Mouse (Mus musculus) heart, adult 2 months (tissue): ENCODE measurements around the gene Col15a1. TPM values are rescaled to one million over a fixed set of nuclear protein-coding genes. Genes with fewer than 3 reads are reported as not detected.

Experiments used
- DNase-seq, 2 experiments: peaks; one replicate each; pipeline ENCODE4 v3.0.0; 2021
- H3K27ac ChIP-seq: fragments of 200-600 bp; 2 replicates; pipeline ENCODE4 v1.8.1; 2022
- H3K27me3 ChIP-seq: fragments of 200-500 bp; 2 replicates; pipeline ENCODE4 v1.6.1; 2012; ENCODE audit warnings: mild to moderate bottlenecking, low read length, inconsistent platforms, mixed read lengths; ENCODE audit not compliant: control insufficient read depth, insufficient read depth
- H3K36me3 ChIP-seq: fragments of 200-500 bp; 2 replicates; pipeline ENCODE4 v1.6.1; 2012; ENCODE audit warnings: low read length, inconsistent platforms; ENCODE audit not compliant: control insufficient read depth, insufficient read depth
- H3K4me1 ChIP-seq: fragments of 200-500 bp; 2 replicates; pipeline ENCODE4 v1.6.1; 2011; ENCODE audit warnings: low read length; ENCODE audit not compliant: control insufficient read depth, insufficient read depth
- H3K4me3 ChIP-seq: fragments of 200-600 bp; 2 replicates; pipeline ENCODE4 v1.8.1; 2022
- H3K79me2 ChIP-seq: fragments of 200-500 bp; replicated peaks from 2 replicates; pipeline ENCODE4 v1.6.1; 2012; ENCODE audit warnings: mild to moderate bottlenecking, inconsistent platforms, low read length, moderate library complexity, mixed read lengths; ENCODE audit not compliant: control insufficient read depth, insufficient read depth
- H3K9ac ChIP-seq: fragments of 200-500 bp; 2 replicates; pipeline ENCODE4 v1.6.1; 2012; ENCODE audit warnings: low read depth, mild to moderate bottlenecking, control low read depth, inconsistent platforms, low read length, mixed read lengths
- CTCF ChIP-seq: fragments of 200-600 bp; IDR thresholded peaks from 2 replicates; pipeline ENCODE4 v1.8.1; 2022; ENCODE audit warnings: antibody characterized with exemption, mild to moderate bottlenecking, moderate library complexity
- EP300 ChIP-seq: fragments of 200-500 bp; IDR thresholded peaks from 2 replicates; pipeline ENCODE4 v1.6.1; 2011; ENCODE audit warnings: low read depth, low read length, control low read depth; ENCODE audit not compliant: insufficient read depth
- POLR2A ChIP-seq: fragments of 200-500 bp; IDR thresholded peaks from 2 replicates; pipeline ENCODE4 v1.6.1; 2011; ENCODE audit warnings: mild to moderate bottlenecking, low read depth, low read length, control low read depth; ENCODE audit not compliant: insufficient read depth
- WGBS: fragments of 180-500 bp; shearing (Covaris S2); methylation state at CpG from one replicate; pipeline ENCODE4 v1.1.7; 2018; 5-methylcytosine and 5-hydroxymethylcytosine counted together
- intact Hi-C: fragments of 180-260 bp; cut with DNase I; formaldehyde crosslinking; loops from one replicate; pipeline ENCODE4 v1.15.1; 2025
- polyA plus RNA-seq: library from polyadenylated mRNA; depleted of rRNA; stranded (reverse); fragments of >200 nt; gene quantifications from 2 replicates; pipeline ENCODE4 v1.2.3, GENCODE M21; 2012
- total RNA-seq, 2 experiments: library from RNA; stranded (reverse); gene quantifications; 2 replicates each; pipeline ENCODE4 v1.2.3; 2021

Gene Col15a1
- total and polyA plus RNA-seq, 3 experiments = 36.9 to 97.6 (median 86.4) TPM

DNA sequence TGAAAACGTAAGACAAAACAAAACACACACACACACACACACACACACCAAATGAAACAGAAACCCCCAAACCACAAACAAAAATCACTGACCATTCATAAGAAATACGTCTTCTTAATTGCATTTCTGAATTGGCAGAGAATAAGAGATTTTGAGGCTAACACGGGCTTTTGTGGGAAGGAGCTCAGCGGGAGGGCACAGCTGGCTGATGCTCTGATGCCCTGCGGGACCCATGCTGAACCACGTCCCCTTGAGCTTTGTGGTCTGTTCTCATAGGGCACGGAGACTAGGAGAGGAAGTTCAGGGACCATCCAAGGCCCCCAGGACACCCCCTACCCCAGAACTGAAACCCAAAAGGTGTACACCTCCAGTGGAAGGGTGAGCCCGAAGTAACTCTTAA lies 134.7 kb downstream of the Col15a1 start:
- no peak overlapping the region for H3K4me3 ChIP-seq
- no peaks in the 10 kb centered on the region for H3K27me3 ChIP-seq
- H3K9ac ChIP-seq = no peak overlapping the region
- no peaks in the 10 kb centered on the region for H3K36me3 ChIP-seq
- no peak overlapping the region for H3K27ac ChIP-seq
- WGBS = 63% methylated on average over 8 of the region's 8 CpGs
- no peak for TF ChIP-seq EP300
- no peak for TF ChIP-seq POLR2A
- no peak for TF ChIP-seq CTCF
- intact Hi-C loops = no loop called here
- H3K79me2 ChIP-seq = no peaks in the 10 kb centered on the region
- no peaks in the 10 kb centered on the region for H3K4me1 ChIP-seq
- DNase-seq = no peak

GRCm38 (mm10) chr4:47347022-47347421 lies 139.1 kb downstream of the Col15a1 start:
- H3K9ac ChIP-seq = no peak overlapping the region
- intact Hi-C loops = no loop called here
- TF ChIP-seq POLR2A = no peak
- no peak for TF ChIP-seq EP300
- TF ChIP-seq CTCF = no peak

DNA sequence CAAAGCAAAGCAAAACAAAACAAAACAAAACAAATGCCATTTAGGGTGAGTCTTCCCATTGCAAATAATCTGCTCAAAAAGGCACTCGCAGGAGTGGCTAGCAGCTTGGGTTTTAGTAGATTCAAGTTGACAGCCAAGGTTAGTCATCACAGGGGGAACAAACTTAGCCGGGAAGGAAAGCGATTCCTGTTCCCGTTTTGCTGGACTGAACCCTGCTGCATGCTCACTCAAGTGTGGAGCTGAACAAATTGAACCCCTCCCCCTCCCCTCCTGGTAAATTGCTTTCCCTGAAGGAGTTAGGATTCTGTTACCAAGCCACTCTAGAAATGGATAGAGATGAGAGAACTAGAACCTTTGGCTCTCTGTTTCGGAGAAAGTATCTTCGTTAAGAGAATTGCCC lies 141.8 kb downstream of the Col15a1 start:
- Histone ChIP-seq H3K9ac (no peak overlapping the region), H3K27me3 (no peaks in the 10 kb centered on the region), H3K36me3 (peaks cover 6% of the 10 kb centered on the region), H3K27ac (no peak overlapping the region), H3K4me3 (no peak overlapping the region), H3K79me2 (0 out of 2 replicates have a peak, but pooled peaks cover 1% of the 10 kb centered on the region), H3K4me1 (peaks cover 2% of the 10 kb centered on the region)
- intact Hi-C loops = loop anchor here (5.0 kb wide), 3 partner anchors 43 to 123 kb away; partner anchors contain the start of genes Alg2 and Sec61b
- TF ChIP-seq EP300 = no peak
- no peak for TF ChIP-seq CTCF
- TF ChIP-seq POLR2A = no peak
- no peak for DNase-seq
- 56% methylated on average over 6 of the region's 6 CpGs for WGBS

More at GRCm38 (mm10) chr4:47347022-47347421, 139.1 kb downstream of the Col15a1 start:
- Histone ChIP-seq H3K4me1 (no peaks in the 10 kb centered on the region), H3K79me2 (no peaks in the 10 kb centered on the region), H3K27me3 (no peaks in the 10 kb centered on the region), H3K27ac (no peak overlapping the region), H3K36me3 (no peaks in the 10 kb centered on the region), H3K4me3 (no peak overlapping the region)
- no peak for DNase-seq
- 77% methylated on average over 4 of the region's 4 CpGs for WGBS

GRCm38 (mm10) chr4:47351386-47352049 lies 143.6 kb downstream of the Col15a1 start:
- Histone ChIP-seq H3K9ac (no peak overlapping the region), H3K36me3 (peaks cover 6% of the 10 kb centered on the region), H3K4me1 (peaks cover 2% of the 10 kb centered on the region), H3K4me3 (no peak overlapping the region), H3K27me3 (no peaks in the 10 kb centered on the region), H3K27ac (peak overlapping the region; percentile 77), H3K79me2 (0 out of 2 replicates have a peak, but pooled peaks cover 1% of the 10 kb centered on the region)
- intact Hi-C loops = loop anchor here (5.0 kb wide), 3 partner anchors 41 to 121 kb away; partner anchors contain the start of genes Alg2 and Sec61b
- 42% methylated on average over 9 of the region's 9 CpGs for WGBS
- peak; percentile 35 to 39 for DNase-seq
- peak; percentile 41 for TF ChIP-seq CTCF
- no peak for TF ChIP-seq EP300
- TF ChIP-seq POLR2A = no peak

GRCm38 (mm10) chr4:47352061-47352661 lies 144.2 kb downstream of the Col15a1 start:
- Histone ChIP-seq H3K27ac (peak overlapping the region; percentile 77), H3K4me1 (peaks cover 2% of the 10 kb centered on the region), H3K27me3 (no peaks in the 10 kb centered on the region), H3K36me3 (peaks cover 6% of the 10 kb centered on the region), H3K9ac (peak overlapping the region; percentile 68), H3K79me2 (0 out of 2 replicates have a peak, but pooled peaks cover 1% of the 10 kb centered on the region), H3K4me3 (peak overlapping the region; percentile 80)
- TF ChIP-seq CTCF = no peak
- TF ChIP-seq POLR2A = 0 out of 2 replicates have a peak, but pooled peaks have one; percentile 30
- intact Hi-C loops = loop anchor here (5.0 kb wide), 3 partner anchors 40 to 120 kb away; partner anchors contain the start of genes Alg2 and Sec61b
- peak; percentile 65 to 67 for DNase-seq
- 1% methylated on average over 32 of the region's 32 CpGs for WGBS
